Mouse (Mus musculus) mesoderm, embryonic 11.5 days (tissue): ENCODE results near the gene Med13l.
"Not testable (repeated sequence)": the region's sequence is repeated elsewhere in the genome, so short reads cannot be mapped to it uniquely, and the experiment has no call there.

Experiments
- DNase-seq: peaks from one replicate; pipeline ENCODE4 v3.0.0-alpha.2; 2012; ENCODE audit warnings: low read depth, low spot score

The Med13l gene

GRCm38 (mm10) chr5:118632346-118632745, 71.9 kb downstream of the Med13l start:
- DNase-seq: no peak

GRCm38 (mm10) chr5:118633106-118633505, 72.6 kb downstream of the Med13l start:
- no peak for DNase-seq

DNA sequence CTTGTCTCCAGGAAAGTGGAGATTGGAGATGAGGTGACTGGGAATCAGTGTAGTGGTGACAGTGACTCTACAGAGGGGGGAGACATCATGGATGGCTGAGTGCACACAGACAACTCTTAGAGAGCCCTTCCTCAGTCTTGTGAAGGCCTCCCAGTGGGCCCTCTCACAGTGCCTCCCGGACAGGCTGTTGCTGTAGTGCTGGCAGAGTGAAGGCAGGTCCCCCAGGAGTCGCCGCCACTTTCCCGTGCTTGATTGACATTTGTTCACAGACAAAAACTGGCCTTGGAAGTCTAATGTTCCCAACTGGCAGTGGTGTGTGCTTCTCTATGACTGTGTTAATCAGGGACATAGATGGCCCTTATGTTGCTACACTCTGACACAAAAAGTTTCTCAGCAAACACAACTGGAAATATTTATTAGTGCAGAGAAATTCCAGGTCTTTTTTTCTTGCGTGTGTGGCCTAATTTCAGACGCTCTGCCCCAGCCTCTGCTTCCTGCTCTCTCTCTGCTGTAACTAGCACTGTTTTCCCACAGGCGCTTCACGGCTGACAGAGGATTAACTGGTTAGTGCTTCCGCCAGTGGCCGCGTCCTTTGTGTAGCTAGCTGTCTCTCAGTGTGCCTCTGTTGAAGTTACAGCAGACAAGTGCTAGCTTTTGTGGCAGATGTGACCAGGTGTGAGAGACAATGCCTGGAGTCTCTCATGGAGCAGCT, 75.2 kb downstream of the Med13l start:
- DNase-seq: no peak

DNA sequence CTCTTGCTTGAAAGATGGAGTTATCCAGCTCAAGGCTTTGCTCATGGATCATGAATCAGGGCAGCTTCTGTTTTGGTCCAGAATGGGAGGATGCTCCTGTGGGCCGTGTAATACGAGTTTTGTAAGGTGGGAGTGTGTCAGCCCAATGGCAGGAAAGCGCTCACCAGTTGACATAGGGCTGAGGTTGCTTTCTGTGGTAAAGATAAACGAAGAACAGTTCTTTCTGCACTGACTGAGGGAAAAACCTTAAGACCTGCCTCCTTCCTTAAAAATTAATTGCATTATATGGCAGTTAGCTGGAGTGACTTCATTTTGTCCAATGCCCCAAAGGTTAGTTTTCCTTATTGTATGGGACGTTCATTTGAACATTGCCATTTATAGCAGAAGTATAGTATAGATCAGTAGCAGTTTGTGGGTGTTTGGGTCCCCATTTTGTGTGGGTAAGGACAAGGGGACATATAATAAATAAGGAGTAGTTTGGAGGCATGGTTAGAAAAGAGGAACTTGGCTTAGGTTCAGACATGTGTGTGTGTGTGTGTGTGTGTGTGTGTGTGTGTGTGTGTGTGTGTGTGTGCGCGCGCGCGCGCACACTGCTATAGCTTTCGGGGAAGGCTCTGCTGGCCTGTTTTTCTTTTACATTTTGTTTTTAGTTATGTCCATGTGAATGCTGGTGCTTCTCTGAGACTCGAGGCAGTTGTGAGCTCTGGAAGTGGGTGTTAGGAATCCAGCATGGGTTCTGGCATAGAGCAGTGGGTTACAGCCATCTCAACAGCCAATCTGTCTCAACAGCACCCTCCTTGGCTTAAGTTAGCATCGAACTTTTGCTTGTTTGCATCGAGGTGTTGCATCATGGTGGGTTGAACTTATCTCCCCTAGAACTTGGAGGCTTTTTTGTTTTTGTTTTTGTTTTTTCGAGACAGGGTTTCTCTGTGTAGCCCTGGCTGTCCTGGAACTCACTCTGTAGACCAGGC, 76.2 kb downstream of the Med13l start:
- DNase-seq: no peak

- no peak for DNase-seq
Measured at GRCm38 (mm10) chr5:118637931-118638330, 77.5 kb downstream of the Med13l start.

DNA sequence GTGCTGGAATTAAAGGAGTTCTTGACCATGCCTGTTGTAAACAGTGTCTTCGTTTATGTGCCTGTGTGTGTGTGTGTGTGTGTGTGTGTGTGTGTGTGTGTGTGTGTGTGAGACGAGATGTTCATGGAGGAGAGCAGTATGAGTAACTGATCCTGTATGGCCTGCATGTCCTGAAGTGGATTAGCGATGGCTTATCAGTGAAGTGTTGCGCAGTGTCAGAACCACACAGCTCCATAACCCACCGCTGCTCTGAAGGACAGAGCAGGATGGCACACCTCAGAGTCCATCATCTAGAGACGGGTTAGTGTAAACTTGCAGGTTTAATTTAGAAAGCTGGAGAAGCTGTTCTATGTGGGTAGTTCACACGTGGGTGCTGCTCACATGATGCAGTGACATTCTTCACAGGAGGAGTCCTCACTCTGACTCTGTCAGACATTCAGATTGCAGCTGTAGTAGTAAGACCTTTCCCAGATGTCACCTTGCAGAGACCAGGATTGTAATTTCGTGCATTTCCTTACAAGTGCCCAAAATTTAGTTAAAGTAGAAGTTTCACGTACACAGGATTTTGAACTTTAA, 78.1 kb downstream of the Med13l start:
- no peak for DNase-seq

DNA sequence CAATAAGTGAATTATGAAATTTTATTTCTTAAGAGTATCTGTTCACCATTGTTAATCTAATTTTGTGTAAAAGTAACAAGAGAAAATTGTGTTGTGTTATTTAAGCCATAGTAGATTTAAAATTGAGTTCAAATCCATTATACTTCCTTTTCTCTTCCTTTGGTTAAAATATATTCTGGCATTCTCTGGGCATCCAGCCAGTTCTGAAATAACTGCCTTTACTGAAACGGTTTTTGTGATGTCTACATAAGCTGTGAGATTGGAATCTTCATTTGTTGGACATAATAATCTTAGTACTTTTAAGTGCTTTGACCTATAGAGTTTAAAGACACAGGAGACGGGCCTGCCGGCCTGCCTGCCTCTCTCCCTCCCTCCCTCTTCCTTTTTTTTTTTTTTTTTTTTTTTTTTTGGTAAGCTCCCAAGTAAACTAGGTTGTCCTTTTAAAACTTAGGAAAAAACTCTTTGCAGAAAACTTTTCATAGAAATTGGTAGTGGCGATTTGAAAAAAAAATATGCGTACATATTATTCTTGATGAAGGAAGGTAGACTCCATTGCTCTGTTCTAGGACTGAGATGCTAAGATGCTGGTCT, 78.7 kb downstream of the Med13l start:
- no peak for DNase-seq

GRCm38 (mm10) chr5:118644041-118644440, 83.6 kb downstream of the Med13l start:
- DNase-seq: no peak

DNA sequence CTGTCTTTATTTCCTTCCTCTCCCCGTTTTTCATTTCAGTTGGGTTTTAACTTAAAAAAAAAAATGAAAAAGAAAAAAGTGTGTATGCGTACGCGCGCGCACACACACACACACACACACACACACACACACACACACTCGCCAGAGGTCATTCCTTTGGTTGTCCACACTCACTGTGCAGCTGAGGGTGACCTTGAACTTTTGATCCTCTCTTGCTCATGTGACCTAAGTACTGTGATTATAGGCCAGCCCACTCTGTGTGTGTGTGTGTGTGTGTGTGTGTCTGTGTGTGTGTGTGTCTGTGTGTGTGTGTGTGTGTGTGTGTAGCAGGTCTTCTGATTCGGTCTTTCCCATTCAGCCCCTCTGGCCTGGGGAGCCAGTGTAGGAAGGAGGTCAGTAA, 84.0 kb downstream of the Med13l start:
- no peak for DNase-seq

DNA sequence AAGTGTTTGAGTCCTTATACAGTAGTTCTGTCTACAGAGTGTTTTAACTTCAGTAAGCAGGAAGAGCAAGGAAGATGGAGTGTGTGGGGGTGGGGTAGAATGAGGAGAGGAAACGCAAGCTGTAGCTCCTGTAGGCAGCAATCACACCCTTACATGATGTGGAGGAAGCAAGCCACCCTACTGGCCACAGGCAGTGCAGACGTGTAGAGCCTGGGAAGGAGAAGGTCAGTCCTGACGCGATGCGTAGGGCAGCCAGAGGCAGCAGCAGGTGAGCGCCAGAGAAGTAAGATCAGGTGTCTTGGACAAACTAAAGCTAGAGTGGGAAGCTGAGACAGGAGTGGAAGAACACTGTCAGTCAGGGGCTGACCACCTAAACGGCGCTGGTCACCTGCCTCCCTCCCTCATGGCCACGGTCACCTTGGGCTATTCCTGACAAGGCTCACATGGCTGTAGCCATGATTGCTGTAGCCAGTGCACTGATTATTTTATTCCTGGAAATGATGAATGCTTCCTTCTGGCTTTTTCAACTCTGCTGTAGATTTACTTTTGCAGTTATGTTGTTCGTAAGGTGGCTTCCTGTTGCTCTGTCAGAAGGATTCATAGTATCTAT, 84.8 kb downstream of the Med13l start:
- no peak for DNase-seq

GRCm38 (mm10) chr5:118646897-118647296, 86.4 kb downstream of the Med13l start:
- DNase-seq: no peak

DNA sequence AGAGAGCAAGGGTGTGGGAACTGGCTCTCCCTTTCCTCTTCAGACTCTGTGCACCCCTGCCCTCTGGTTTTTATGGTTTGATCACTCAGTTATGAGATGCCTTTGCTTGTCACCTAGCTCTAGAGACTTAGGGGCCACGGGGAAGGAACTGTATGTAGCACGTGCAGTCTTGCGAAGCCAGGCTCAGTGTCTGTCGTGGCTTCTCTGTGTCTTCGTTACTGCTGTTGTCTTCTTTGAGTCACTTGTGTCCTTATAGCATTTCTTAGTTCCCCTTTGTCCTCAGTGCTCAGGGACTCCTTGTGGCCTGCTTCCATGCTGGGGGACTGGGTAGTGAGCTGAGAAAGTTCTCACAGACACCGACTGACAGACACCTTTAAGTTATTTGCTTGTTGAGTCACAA, 86.9 kb downstream of the Med13l start:
- DNase-seq: no peak

GRCm38 (mm10) chr5:118649215-118650006, 88.9 kb downstream of the Med13l start:
- peak; percentile 34 for DNase-seq

DNA sequence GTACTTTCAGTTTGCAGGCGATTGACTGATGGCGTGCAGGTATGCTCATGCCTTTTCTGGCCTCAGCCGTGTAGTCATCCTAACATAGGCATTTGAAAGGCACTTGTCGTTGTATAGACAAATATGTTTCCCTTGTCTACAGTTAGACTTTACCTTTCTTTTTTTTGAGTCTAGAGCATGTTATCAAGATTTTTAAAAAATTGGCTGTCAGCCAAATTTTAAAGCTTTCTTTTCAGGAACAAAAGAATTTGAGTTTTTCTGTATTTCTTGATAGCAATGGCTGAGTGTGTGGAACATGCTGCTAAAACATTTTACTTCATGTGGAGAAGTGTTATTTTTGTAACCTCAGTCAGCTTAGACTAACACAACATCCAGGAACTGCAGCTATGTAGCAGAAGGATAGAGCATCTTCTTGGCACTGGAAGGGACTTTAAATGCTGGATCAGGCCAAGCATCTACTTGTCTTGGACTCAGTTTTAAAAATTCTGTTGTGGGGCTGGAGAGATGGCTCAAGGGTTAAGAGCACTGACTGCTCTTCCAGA, 89.6 kb downstream of the Med13l start:
- no peak for DNase-seq

DNA sequence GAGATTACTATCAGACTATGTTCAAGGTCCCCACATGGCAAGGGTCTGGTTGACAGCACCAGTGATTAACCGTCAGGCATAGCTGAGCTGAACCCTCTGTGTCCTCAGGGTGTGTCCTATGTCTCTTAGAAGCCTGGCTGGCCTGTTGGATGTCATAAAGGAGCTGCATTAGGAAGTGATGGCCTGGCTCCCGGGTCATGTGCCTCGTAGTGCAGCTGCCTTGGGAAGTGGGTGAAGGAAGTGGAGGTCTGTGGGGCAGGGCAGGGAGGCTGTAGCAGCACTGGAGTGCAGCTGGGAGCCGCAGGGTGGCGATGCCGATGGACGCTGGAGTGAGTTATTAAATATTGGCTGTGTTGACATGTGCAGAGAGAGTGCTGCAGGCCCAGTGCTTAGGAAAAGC, 90.3 kb downstream of the Med13l start:
- peak; percentile 26 for DNase-seq

GRCm38 (mm10) chr5:118652611-118653010, 92.1 kb downstream of the Med13l start:
- no peak for DNase-seq

GRCm38 (mm10) chr5:118653119-118653518, 92.6 kb downstream of the Med13l start:
- DNase-seq: not testable (repeated sequence)

DNA sequence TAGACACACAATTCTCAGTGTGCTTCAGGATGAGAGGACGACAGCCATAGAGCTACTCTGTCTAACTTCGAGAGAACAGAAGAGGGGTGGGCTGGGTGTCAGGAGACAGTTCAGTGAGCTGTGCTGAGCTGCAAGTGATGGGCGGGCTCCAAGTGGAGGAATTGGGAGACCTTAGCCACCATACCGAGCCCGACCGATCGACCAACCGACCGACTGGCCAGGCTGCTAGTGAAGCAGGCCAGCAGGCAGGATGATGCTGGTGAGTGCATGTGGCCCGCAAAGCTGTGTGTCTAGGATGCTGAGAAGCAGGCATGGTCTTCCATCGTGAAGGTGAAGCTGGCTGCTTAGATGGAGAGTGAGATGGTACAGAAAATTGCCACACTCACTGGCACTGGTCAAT, 94.1 kb downstream of the Med13l start:
- DNase-seq: no peak

DNA sequence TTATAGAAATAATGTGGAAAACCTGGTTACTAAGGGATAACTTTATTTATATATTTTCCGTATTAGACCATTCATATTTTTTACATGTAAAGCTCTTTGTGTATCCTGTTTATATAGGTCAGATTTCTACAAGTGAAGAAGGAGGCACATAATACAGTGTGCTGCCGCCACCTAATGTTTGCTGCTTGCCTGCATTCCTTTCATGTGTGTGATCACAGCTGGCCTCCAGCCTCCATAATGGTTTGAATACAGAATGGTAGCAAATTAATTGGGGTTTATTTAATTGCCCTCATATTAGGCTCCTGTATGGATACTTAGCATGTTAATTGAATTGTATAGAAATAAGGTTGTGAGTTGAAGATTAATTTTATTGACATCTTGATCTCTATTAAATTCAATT, 94.5 kb downstream of the Med13l start:
- DNase-seq: no peak

DNA sequence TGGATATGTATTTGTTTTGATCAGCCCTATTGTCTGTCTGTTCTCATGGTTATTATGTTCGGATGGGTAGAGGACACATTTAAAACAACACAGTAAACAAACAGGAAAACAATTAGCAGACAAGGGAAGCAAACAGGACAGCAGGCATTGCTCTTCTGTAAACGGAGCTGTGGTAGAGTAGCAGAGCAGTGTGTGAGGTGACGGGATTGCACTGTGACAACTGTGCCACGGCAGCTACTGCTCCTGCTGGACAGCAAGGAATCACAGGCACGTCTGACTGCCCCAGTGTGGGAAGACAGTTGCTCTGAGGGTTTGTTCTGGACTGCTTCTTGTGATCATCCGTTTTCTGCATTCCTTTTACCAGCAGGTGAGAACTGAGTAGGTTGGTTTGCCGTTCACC, 94.9 kb downstream of the Med13l start:
- DNase-seq: no peak

DNA sequence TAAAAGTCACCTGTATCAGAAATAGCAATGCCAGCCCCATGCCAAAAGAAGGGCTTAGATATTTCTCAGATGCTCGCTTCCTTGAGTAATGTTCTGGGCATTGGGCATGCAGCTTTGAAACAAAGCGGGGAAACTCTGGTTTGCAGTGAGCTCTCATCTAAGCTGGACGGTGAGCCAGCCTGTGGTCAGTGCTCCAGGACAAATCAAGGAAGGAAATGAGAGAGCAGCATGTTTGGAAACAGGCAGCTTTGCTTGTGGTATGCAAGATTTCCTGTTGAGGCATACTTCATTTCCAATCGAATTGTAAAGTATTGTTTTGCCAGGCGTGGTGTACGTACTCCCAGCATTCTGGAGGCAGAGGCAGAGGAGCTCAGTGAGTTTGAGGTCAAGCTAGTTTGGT, 95.5 kb downstream of the Med13l start:
- DNase-seq: no peak
